Mouse (Mus musculus): ENCODE data around the gene Lyplal1. TPM values are rescaled to one million over a fixed set of nuclear protein-coding genes. Genes with fewer than 3 reads are reported as not detected.

Lyplal1 gene
- polyA plus RNA-seq, 1 experiment = 8.2 TPM

GRCm38 (mm10) chr1:186053280-186054043, 63.6 kb downstream of the Lyplal1 start:
- H3K4me3 ChIP-seq (ENCODE audit: insufficient read depth, low read length) = no peak overlapping the region
- TF ChIP-seq POLR2A (IDR thresholded peaks at IDR 0.05; ENCODE audit: extremely low read depth, insufficient read depth, low read length) = no peak
- TF ChIP-seq CTCF (IDR thresholded peaks at IDR 0.05; ENCODE audit: extremely low read depth, insufficient read depth, low read length) = no peak

GRCm38 (mm10) chr1:186043709-186044452, 73.2 kb downstream of the Lyplal1 start:
- no peak for TF ChIP-seq POLR2A (IDR thresholded peaks at IDR 0.05; ENCODE audit: extremely low read depth, insufficient read depth, low read length)
- TF ChIP-seq CTCF (IDR thresholded peaks at IDR 0.05; ENCODE audit: extremely low read depth, insufficient read depth, low read length) = no peak
- no peaks in the 10 kb centered on the region for H3K4me1 ChIP-seq (ENCODE audit: control insufficient read depth, insufficient read depth, low read length)
- H3K27ac ChIP-seq (ENCODE audit: insufficient read depth, low read length) = no peak overlapping the region
- no peak overlapping the region for H3K4me3 ChIP-seq (ENCODE audit: insufficient read depth, low read length)

More at GRCm38 (mm10) chr1:186053280-186054043, 63.6 kb downstream of the Lyplal1 start:
- no peak overlapping the region for H3K27ac ChIP-seq (ENCODE audit: insufficient read depth, low read length)
- no peaks in the 10 kb centered on the region for H3K4me1 ChIP-seq (ENCODE audit: control insufficient read depth, insufficient read depth, low read length)

- Histone ChIP-seq H3K4me1 (ENCODE audit: control insufficient read depth, insufficient read depth, low read length) (no peaks in the 10 kb centered on the region), H3K27ac (ENCODE audit: insufficient read depth, low read length) (no peak overlapping the region), H3K4me3 (ENCODE audit: insufficient read depth, low read length) (no peak overlapping the region)
- TF ChIP-seq POLR2A (IDR thresholded peaks at IDR 0.05; ENCODE audit: extremely low read depth, insufficient read depth, low read length) = no peak
- TF ChIP-seq CTCF (IDR thresholded peaks at IDR 0.05; ENCODE audit: extremely low read depth, insufficient read depth, low read length) = no peak
Measured at GRCm38 (mm10) chr1:186041841-186042240, 75.3 kb downstream of the Lyplal1 start.

All from cortical plate, adult 2 months (tissue).